Comparison of ENCODE assay signal across 16 mouse cellular contexts in genomic region chr4:23636929-23637235, GRCm38 (mm10).
A peak's percentile ranks its signal among the peaks of the same experiment; 100 is the strongest.
DNase-seq lines count a peak whose midpoint lies in the region; ATAC-seq and TF ChIP-seq lines count a peak whose summit lies in the region.
"Had no signal": no experiment of that assay in that cellular context is flagged by ENCODE, and none has a peak within 500 bp of the region (broad histone marks: within the 10 kb centered on the region; RNA-seq: fewer than 3 reads in every experiment).

No protein-coding gene starts in this region.

- H3K36me3 ChIP-seq in midbrain, embryonic 12.5 days = no peaks in the 10 kb centered on the region
- H3K36me3 ChIP-seq in midbrain, postnatal 0 days (ENCODE audit: insufficient read depth, low read length) = no peaks in the 10 kb centered on the region
- H3K36me3 ChIP-seq in forebrain, postnatal 0 days (ENCODE audit: insufficient read depth) = no peaks in the 10 kb centered on the region
- H3K36me3 ChIP-seq in hindbrain, embryonic 16.5 days (ENCODE audit: control insufficient read depth, insufficient read depth, low read length) = no peaks in the 10 kb centered on the region
- no peaks in the 10 kb centered on the region for H3K36me3 ChIP-seq in neural tube, embryonic 13.5 days
- H3K36me3 ChIP-seq: kidney, embryonic 15.5 days; limb, embryonic 15.5 days had no signal

- no peak for DNase-seq in midbrain, postnatal 0 days (ENCODE audit: low spot score)
- no peak for DNase-seq in forebrain, postnatal 0 days
- DNase-seq in B cell, adult 2 months = no peak
- no peak for DNase-seq in left cerebral cortex, adult 11 months (ENCODE audit: low spot score)
- no peak for DNase-seq in ovary, postnatal 10 days (ENCODE audit: low spot score)
- DNase-seq: adrenal gland, postnatal 36 days; cerebellum, adult 9-11 months; gastrocnemius, postnatal 25 days; layer of hippocampus, postnatal 36 days; lung, postnatal 10 days; thymus, postnatal 25 days had no signal

- H3K4me3 ChIP-seq in midbrain, embryonic 12.5 days = no peak overlapping the region
- H3K4me3 ChIP-seq in midbrain, postnatal 0 days (ENCODE audit: low read depth, low read length) = no peak overlapping the region
- H3K4me3 ChIP-seq in forebrain, postnatal 0 days (ENCODE audit: low read depth, low read length) = no peak overlapping the region
- H3K4me3 ChIP-seq in hindbrain, embryonic 16.5 days (ENCODE audit: low read length) = no peak overlapping the region
- no peak overlapping the region for H3K4me3 ChIP-seq in neural tube, embryonic 13.5 days
- H3K4me3 ChIP-seq: kidney, embryonic 15.5 days; limb, embryonic 15.5 days had no signal

- peaks cover 8% of the 10 kb centered on the region for H3K4me1 ChIP-seq in midbrain, embryonic 12.5 days
- 0 out of 2 replicates have a peak, but pooled peaks cover 5% of the 10 kb centered on the region for H3K4me1 ChIP-seq in midbrain, postnatal 0 days (ENCODE audit: insufficient read depth, low read length)
- H3K4me1 ChIP-seq in forebrain, postnatal 0 days (ENCODE audit: insufficient read depth) = 0 out of 2 replicates have a peak, but pooled peaks cover 5% of the 10 kb centered on the region
- H3K4me1 ChIP-seq in hindbrain, embryonic 16.5 days (ENCODE audit: control insufficient read depth, insufficient read depth, low read depth, low read length) = peaks cover 6% of the 10 kb centered on the region
- H3K4me1 ChIP-seq in neural tube, embryonic 13.5 days (replicated peaks) = peaks cover 13% of the 10 kb centered on the region
- H3K4me1 ChIP-seq: kidney, embryonic 15.5 days; limb, embryonic 15.5 days had no signal

- H3K4me2 ChIP-seq in midbrain, embryonic 12.5 days (replicated peaks) = no peak overlapping the region
- H3K4me2 ChIP-seq in midbrain, postnatal 0 days (ENCODE audit: low read depth, low read length, poor library complexity, severe bottlenecking) = no peak overlapping the region
- H3K4me2 ChIP-seq in forebrain, postnatal 0 days (ENCODE audit: low read depth) = no peak overlapping the region
- no peak overlapping the region for H3K4me2 ChIP-seq in hindbrain, embryonic 16.5 days (ENCODE audit: low read length)
- H3K4me2 ChIP-seq in neural tube, embryonic 13.5 days = peak overlapping the region; percentile 39
- H3K4me2 ChIP-seq: kidney, embryonic 15.5 days; limb, embryonic 15.5 days had no signal

- TF ChIP-seq CTCF in midbrain, postnatal 0 days (IDR thresholded peaks at IDR 0.05) = no peak
- TF ChIP-seq CTCF in forebrain, postnatal 0 days (IDR thresholded peaks at IDR 0.05; ENCODE audit: low read depth) = no peak

- WGBS in midbrain, embryonic 12.5 days = 31% methylated on average over 2 of the region's 2 CpGs
- 18% methylated on average over 2 of the region's 2 CpGs for WGBS in midbrain, postnatal 0 days
- WGBS in forebrain, postnatal 0 days = 16% methylated on average over 2 of the region's 2 CpGs
- 21% methylated on average over 2 of the region's 2 CpGs for WGBS in hindbrain, embryonic 16.5 days
- WGBS in neural tube, embryonic 13.5 days = 23% methylated on average over 2 of the region's 2 CpGs

- peak; percentile 32; the same call in 1 of the 2 replicates for ATAC-seq in midbrain, embryonic 12.5 days (ENCODE audit: low FRiP score, low read depth)
- ATAC-seq in midbrain, postnatal 0 days (ENCODE audit: low FRiP score) = no peak
- peak; percentile 26; the same call in 1 of the 2 replicates for ATAC-seq in forebrain, postnatal 0 days
- ATAC-seq in hindbrain, embryonic 16.5 days = peak; percentile 72; the same call in 1 of the 2 replicates
- peak; percentile 80 for ATAC-seq in neural tube, embryonic 13.5 days (ENCODE audit: low read depth)

- no peaks in the 10 kb centered on the region for H3K27me3 ChIP-seq in midbrain, embryonic 12.5 days
- no peaks in the 10 kb centered on the region for H3K27me3 ChIP-seq in midbrain, postnatal 0 days (ENCODE audit: insufficient read depth, low read length)
- H3K27me3 ChIP-seq in forebrain, postnatal 0 days (ENCODE audit: insufficient read depth, low read length) = no peaks in the 10 kb centered on the region
- no peaks in the 10 kb centered on the region for H3K27me3 ChIP-seq in hindbrain, embryonic 16.5 days (replicated peaks; ENCODE audit: control insufficient read depth, insufficient read depth, low read length)
- H3K27me3 ChIP-seq in neural tube, embryonic 13.5 days = no peaks in the 10 kb centered on the region
- H3K27me3 ChIP-seq: kidney, embryonic 15.5 days; limb, embryonic 15.5 days had no signal

- no peaks in the 10 kb centered on the region for H3K9me3 ChIP-seq in midbrain, embryonic 12.5 days
- no peaks in the 10 kb centered on the region for H3K9me3 ChIP-seq in midbrain, postnatal 0 days (ENCODE audit: low read length)
- no peaks in the 10 kb centered on the region for H3K9me3 ChIP-seq in forebrain, postnatal 0 days (ENCODE audit: low read length)
- H3K9me3 ChIP-seq in hindbrain, embryonic 16.5 days (ENCODE audit: control insufficient read depth, low read length) = no peaks in the 10 kb centered on the region
- no peaks in the 10 kb centered on the region for H3K9me3 ChIP-seq in neural tube, embryonic 13.5 days
- H3K9me3 ChIP-seq: kidney, embryonic 15.5 days; limb, embryonic 15.5 days had no signal

- peak overlapping the region; percentile 78 for H3K27ac ChIP-seq in midbrain, embryonic 12.5 days (replicated peaks)
- H3K27ac ChIP-seq in midbrain, postnatal 0 days (ENCODE audit: low read depth, low read length) = no peak overlapping the region
- H3K27ac ChIP-seq in forebrain, postnatal 0 days (ENCODE audit: low read depth, low read length) = peak overlapping the region; percentile 76; the same call in 1 of the 2 replicates
- no peak overlapping the region for H3K27ac ChIP-seq in hindbrain, embryonic 16.5 days (ENCODE audit: low read depth, low read length)
- peak overlapping the region; percentile 82 for H3K27ac ChIP-seq in neural tube, embryonic 13.5 days (replicated peaks)
- H3K27ac ChIP-seq: kidney, embryonic 15.5 days; limb, embryonic 15.5 days had no signal

- no peak overlapping the region for H3K9ac ChIP-seq in midbrain, embryonic 12.5 days (replicated peaks)
- no peak overlapping the region for H3K9ac ChIP-seq in midbrain, postnatal 0 days (replicated peaks; ENCODE audit: low read length, poor library complexity, severe bottlenecking)
- no peak overlapping the region for H3K9ac ChIP-seq in forebrain, postnatal 0 days
- no peak overlapping the region for H3K9ac ChIP-seq in hindbrain, embryonic 16.5 days (ENCODE audit: low read depth, low read length)
- no peak overlapping the region for H3K9ac ChIP-seq in neural tube, embryonic 13.5 days
- H3K9ac ChIP-seq: kidney, embryonic 15.5 days; limb, embryonic 15.5 days had no signal

Comparison
In these comparisons a context has a peak if more than half of its experiments do, and no peak if none do; other contexts are left out.
1. H3K27ac ChIP-seq: peak in midbrain, embryonic 12.5 days (single experiment), forebrain, postnatal 0 days (single experiment) and neural tube, embryonic 13.5 days (single experiment); none in midbrain, postnatal 0 days (single experiment) and hindbrain, embryonic 16.5 days (single experiment).